Mouse (Mus musculus): ENCODE measurements around the gene Map1s. TPM values are rescaled to one million over a fixed set of nuclear protein-coding genes. Genes with fewer than 3 reads are reported as not detected.

Map1s gene
- polyA plus RNA-seq, 2 experiments: 9.3 to 11.5 TPM

DNA sequence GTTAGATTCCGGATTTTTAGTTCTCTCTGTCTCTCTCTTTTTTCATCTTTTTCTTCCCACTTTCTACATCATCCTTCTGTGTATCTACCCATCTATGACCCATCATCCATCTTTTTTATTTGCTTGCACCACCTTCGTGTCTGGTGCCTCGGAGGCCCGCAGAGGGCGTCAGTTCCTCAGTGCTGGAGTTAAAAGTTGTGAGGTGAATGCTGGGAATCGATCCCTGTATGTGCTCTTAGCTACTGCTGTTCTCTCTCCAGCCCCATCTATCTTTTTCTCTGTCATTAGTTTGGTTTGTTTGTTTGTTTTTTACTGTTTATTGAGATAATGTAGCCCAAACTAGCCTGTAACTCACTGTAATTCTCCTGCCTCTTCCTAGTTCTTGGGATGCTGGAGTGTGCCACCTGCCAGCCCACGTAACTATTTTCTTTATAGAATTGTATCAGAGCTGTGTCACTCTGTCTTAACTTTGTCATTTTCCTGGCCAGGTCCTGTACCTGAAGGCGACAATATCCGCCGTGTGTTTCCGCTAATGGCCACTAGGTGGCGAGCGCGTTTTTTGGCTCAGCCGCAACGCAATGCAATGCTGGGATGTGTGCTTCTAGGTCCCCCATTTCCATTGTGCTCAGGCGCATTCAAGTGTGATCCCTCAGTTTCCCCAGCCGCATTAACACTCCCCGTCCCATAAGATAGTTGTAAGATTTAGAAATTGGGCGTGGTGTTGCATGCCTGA, 7.9 kb upstream of the Map1s start:
- Histone ChIP-seq H3K4me2 (ENCODE audit: low read depth) (peak overlapping the region; percentile 97), H3K4me3 (ENCODE audit: insufficient read depth in 1 of 2, low read depth in 2 of 2, low read length in 2 of 2) (peak overlapping the region; percentile 77 to 86), H3K27me3 (ENCODE audit: control insufficient read depth, insufficient read depth, low read length) (peaks cover 6% of the 10 kb centered on the region), H3K36me3 (replicated peaks; ENCODE audit: control insufficient read depth, insufficient read depth, low read depth) (peaks cover 27% of the 10 kb centered on the region), H3K9me3 (ENCODE audit: control insufficient read depth, low read length) (no peaks in the 10 kb centered on the region), H3K9ac (replicated peaks) (peak overlapping the region; percentile 80), H3K4me1 (replicated peaks; ENCODE audit: control insufficient read depth in 2 of 2, insufficient read depth in 2 of 2, low read length in 1 of 2) (peaks cover 0 to 3% of the 10 kb centered on the region in 2 experiments; a peak in 1 of 4 replicates), H3K27ac (peak overlapping the region; percentile 86)
- no peak for TF ChIP-seq EP300 (IDR thresholded peaks at IDR 0.05; ENCODE audit: low read depth)
- TF ChIP-seq CTCF (IDR thresholded peaks at IDR 0.05; ENCODE audit: low read depth): peak; percentile 99
- peak; percentile 42 for ATAC-seq (ENCODE audit: insufficient read depth)
- under 1% methylated on average over 20 of the region's 20 CpGs for WGBS (ENCODE audit: insufficient replicate concordance)
- DNase-seq (ENCODE audit: low read depth in 3 of 3, low spot score in 3 of 3): peak; percentile 67 to 68 (median 68)

DNA sequence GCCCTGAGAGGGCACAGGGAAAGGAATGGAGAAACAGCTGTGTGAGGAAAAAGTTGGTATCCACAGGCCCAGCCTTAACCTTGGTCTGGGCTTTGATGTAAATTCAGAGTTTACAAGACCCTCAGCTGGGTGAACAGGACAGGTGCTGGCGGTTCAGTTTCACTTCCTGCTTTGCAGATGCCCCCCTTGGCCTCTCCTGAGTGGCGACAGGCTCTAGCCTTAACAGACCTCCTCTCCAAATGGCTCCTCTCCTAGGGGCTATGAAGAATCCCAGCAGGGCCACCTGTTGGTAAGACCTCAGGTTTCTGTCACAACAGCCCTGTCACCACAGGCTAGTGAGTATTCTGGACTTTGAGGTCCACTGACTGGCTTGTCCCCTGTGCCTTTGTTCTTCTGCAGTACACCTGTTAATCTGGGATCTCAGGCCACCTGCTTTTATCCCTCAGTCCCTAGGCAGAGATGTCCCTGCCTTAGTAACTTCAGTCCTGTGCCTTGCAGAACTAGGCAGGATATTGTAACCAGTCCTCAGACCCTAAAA, 7.0 kb upstream of the Map1s start:
- 60% methylated on average over 2 of the region's 2 CpGs for WGBS (ENCODE audit: insufficient replicate concordance)
- Histone ChIP-seq H3K27ac (no peak overlapping the region), H3K36me3 (replicated peaks; ENCODE audit: control insufficient read depth, insufficient read depth, low read depth) (peaks cover 26% of the 10 kb centered on the region), H3K4me1 (replicated peaks; ENCODE audit: control insufficient read depth in 2 of 2, insufficient read depth in 2 of 2, low read length in 1 of 2) (peaks cover 0 to 3% of the 10 kb centered on the region in 2 experiments; a peak in 1 of 4 replicates), H3K27me3 (ENCODE audit: control insufficient read depth, insufficient read depth, low read length) (no peaks in the 10 kb centered on the region), H3K4me2 (ENCODE audit: low read depth) (peak overlapping the region; percentile 97; the same call in 1 of the 2 replicates), H3K9me3 (ENCODE audit: control insufficient read depth, low read length) (no peaks in the 10 kb centered on the region), H3K4me3 (ENCODE audit: insufficient read depth in 1 of 2, low read depth in 2 of 2, low read length in 2 of 2) (no peak overlapping the region), H3K9ac (replicated peaks) (no peak overlapping the region; the same call in 1 of the 2 replicates)
- TF ChIP-seq EP300 (IDR thresholded peaks at IDR 0.05; ENCODE audit: low read depth) (no peak), CTCF (IDR thresholded peaks at IDR 0.05; ENCODE audit: low read depth) (no peak)
- no peak for ATAC-seq (ENCODE audit: insufficient read depth)
- no peak for DNase-seq (ENCODE audit: low read depth in 3 of 3, low spot score in 3 of 3)

DNA sequence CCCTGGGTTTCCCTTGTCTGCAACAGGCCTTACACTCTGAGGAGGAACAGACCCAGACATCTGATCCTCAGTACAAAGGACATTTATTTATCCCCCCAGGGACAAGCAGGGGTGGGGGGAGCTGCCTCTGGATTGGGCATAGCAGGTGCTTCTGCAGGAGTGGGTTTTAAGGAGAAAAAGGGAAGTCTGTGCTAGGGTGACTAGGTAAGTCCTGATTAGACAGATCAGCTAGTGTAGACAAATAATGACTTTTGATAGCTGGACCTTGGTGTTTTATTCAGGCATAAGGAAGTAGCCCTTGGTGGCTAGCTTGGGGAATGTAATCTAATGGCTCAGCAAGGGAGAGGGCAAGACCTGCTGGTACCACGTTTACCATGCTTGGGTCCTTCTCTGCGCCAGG, 6.5 kb upstream of the Map1s start:
- Histone ChIP-seq H3K4me3 (ENCODE audit: insufficient read depth in 1 of 2, low read depth in 2 of 2, low read length in 2 of 2) (no peak overlapping the region), H3K4me2 (ENCODE audit: low read depth) (no peak overlapping the region), H3K9ac (replicated peaks) (no peak overlapping the region), H3K27me3 (ENCODE audit: control insufficient read depth, insufficient read depth, low read length) (no peaks in the 10 kb centered on the region), H3K9me3 (ENCODE audit: control insufficient read depth, low read length) (no peaks in the 10 kb centered on the region), H3K4me1 (replicated peaks; ENCODE audit: control insufficient read depth in 2 of 2, insufficient read depth in 2 of 2, low read length in 1 of 2) (peaks cover 0 to 3% of the 10 kb centered on the region in 2 experiments; a peak in 1 of 4 replicates), H3K36me3 (replicated peaks; ENCODE audit: control insufficient read depth, insufficient read depth, low read depth) (peaks cover 21% of the 10 kb centered on the region), H3K27ac (no peak overlapping the region)
- ATAC-seq (ENCODE audit: insufficient read depth) (no peak), DNase-seq (ENCODE audit: low read depth in 3 of 3, low spot score in 3 of 3) (no peak)
- TF ChIP-seq EP300 (IDR thresholded peaks at IDR 0.05; ENCODE audit: low read depth) (no peak), CTCF (IDR thresholded peaks at IDR 0.05; ENCODE audit: low read depth) (no peak)
- WGBS (ENCODE audit: insufficient replicate concordance): 73% methylated on average over 2 of the region's 2 CpGs

DNA sequence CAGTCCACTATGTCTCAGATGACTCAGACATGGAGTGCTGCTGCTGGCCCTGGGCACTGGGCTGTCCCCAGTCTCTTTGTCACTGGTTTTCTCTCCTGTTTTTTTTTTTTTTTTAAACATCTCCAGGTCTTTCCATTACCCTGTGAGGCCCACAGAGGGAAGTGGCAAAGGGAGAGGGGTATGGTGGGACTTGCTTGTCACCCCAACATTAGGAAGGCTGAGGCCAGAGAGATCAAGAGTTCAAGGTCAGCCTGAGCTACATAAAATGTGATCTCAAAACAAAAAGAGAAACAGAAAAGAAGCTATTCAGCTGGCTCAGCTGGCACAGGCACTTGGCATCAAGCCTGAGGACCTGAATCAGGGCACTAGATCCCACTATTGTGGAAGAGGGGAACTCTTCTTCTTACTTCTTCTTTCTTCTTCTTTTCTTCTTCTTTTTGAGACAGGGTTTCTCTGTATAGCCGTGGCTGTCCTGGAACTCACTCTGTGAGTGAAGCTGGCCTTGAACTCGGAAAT, 4.8 kb upstream of the Map1s start:
- TF ChIP-seq CTCF (IDR thresholded peaks at IDR 0.05; ENCODE audit: low read depth) (no peak), EP300 (IDR thresholded peaks at IDR 0.05; ENCODE audit: low read depth) (no peak)
- H3K4me3 ChIP-seq (ENCODE audit: insufficient read depth in 1 of 2, low read depth in 2 of 2, low read length in 2 of 2): no peak overlapping the region
- H3K4me1 ChIP-seq (replicated peaks; ENCODE audit: control insufficient read depth in 2 of 2, insufficient read depth in 2 of 2, low read length in 1 of 2): peaks cover 3 to 14% of the 10 kb centered on the region in 2 experiments; a peak in 3 of 4 replicates
- H3K9me3 ChIP-seq (ENCODE audit: control insufficient read depth, low read length): no peaks in the 10 kb centered on the region
- H3K9ac ChIP-seq (replicated peaks): no peak overlapping the region
- WGBS (ENCODE audit: insufficient replicate concordance): 45% methylated on average over 2 of the region's 2 CpGs
- DNase-seq (ENCODE audit: low read depth in 3 of 3, low spot score in 3 of 3) (no peak), ATAC-seq (ENCODE audit: insufficient read depth) (no peak)
- H3K27me3 ChIP-seq (ENCODE audit: control insufficient read depth, insufficient read depth, low read length): no peaks in the 10 kb centered on the region
- H3K4me2 ChIP-seq (ENCODE audit: low read depth): no peak overlapping the region
- no peak overlapping the region for H3K27ac ChIP-seq
- peaks cover 4% of the 10 kb centered on the region for H3K36me3 ChIP-seq (replicated peaks; ENCODE audit: control insufficient read depth, insufficient read depth, low read depth)

DNA sequence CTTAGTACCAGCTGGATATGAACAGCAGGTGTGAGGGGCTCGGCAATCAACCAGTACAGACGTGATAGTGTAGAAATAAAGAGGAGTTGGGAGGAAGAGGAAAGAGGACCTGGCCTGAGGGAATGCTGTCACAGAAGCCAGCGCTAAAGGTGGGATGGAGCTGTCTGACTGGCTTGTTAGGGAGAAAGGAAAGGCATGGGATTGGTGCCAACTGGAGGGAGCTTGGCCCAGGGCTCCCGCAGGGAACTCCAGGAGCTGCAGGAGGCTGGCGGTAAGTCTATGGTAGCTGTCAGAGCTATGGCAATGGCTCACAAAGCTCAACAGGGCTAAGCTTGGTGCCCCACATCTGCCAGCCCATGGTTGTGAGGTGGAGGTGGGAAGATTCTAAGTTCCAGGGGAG, 3.5 kb upstream of the Map1s start:
- no peak overlapping the region for H3K4me2 ChIP-seq (ENCODE audit: low read depth)
- 54% methylated on average over 5 of the region's 5 CpGs for WGBS (ENCODE audit: insufficient replicate concordance)
- H3K27me3 ChIP-seq (ENCODE audit: control insufficient read depth, insufficient read depth, low read length): no peaks in the 10 kb centered on the region
- ATAC-seq (ENCODE audit: insufficient read depth) (no peak), DNase-seq (ENCODE audit: low read depth in 3 of 3, low spot score in 3 of 3) (no peak)
- H3K36me3 ChIP-seq (replicated peaks; ENCODE audit: control insufficient read depth, insufficient read depth, low read depth): no peaks in the 10 kb centered on the region
- no peak overlapping the region for H3K9ac ChIP-seq (replicated peaks)
- H3K4me1 ChIP-seq (replicated peaks; ENCODE audit: control insufficient read depth in 2 of 2, insufficient read depth in 2 of 2, low read length in 1 of 2): peaks cover 10 to 21% of the 10 kb centered on the region in 2 experiments; a peak in 3 of 4 replicates
- no peak overlapping the region for H3K4me3 ChIP-seq (ENCODE audit: insufficient read depth in 1 of 2, low read depth in 2 of 2, low read length in 2 of 2)
- H3K27ac ChIP-seq: no peak overlapping the region
- TF ChIP-seq EP300 (IDR thresholded peaks at IDR 0.05; ENCODE audit: low read depth): no peak
- TF ChIP-seq CTCF (IDR thresholded peaks at IDR 0.05; ENCODE audit: low read depth): no peak
- H3K9me3 ChIP-seq (ENCODE audit: control insufficient read depth, low read length): no peaks in the 10 kb centered on the region

All from liver, embryonic 14.5 days (tissue).